Mouse (Mus musculus): Measurements from ENCODE around the gene Trim67. TPM values are rescaled to one million over a fixed set of nuclear protein-coding genes. Genes with fewer than 3 reads are reported as not detected.
A peak's percentile ranks its signal among the peaks of the same experiment; 100 is the strongest.
"Not testable (repeated sequence)": the region's sequence is repeated elsewhere in the genome, so short reads cannot be mapped to it uniquely, and the experiment has no call there.

Trim67 gene
- total RNA-seq, 1 experiment from 2014 or later, result not detected

DNA sequence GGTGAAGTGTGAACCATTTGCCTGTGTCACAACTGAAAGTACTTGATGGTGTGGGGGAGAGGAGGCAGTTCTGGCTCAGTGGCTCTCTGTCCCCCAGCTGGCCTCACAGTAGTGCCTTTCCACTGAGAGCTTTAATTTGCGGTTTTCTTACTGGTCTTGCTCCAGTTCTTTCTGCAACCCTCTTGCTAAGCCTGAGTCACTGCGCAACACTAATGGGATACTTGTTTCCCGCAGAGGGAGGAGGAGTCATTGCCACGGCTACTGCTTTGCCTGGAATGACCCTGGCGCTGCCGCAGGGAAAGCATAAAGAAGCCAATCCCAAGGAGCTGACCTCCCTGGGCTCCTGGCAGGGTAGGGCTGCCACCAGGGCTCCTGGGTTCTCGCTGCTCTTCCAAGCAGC, 33.8 kb downstream of the Trim67 start:
- no peak for ATAC-seq (replicated peaks; ENCODE audit: insufficient number of reproducible peaks, low FRiP score, low TSS enrichment, poor library complexity, severe bottlenecking)

DNA sequence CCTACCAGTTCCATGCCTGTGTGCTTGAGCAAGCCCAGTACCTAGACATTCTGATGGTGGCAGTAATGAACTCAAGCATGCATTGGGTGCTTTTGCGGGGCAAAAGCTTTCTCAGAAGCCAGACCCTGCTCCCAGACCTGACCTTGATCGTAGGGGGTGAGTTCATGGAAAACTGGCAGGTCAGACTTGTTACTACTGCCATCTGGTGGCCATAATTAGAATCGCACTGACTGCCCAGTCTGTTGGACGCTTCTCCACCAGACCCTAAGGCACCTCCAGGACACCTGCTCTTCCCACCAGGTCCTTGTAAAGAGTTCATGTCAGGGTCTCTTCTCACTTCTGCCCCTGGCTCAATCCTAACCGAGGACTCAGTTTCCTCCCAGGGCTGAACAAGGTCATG, 34.5 kb downstream of the Trim67 start:
- 0 out of 2 replicates have a peak, but pooled peaks have one; percentile 40 for ATAC-seq (replicated peaks; ENCODE audit: insufficient number of reproducible peaks, low FRiP score, low TSS enrichment, poor library complexity, severe bottlenecking)

DNA sequence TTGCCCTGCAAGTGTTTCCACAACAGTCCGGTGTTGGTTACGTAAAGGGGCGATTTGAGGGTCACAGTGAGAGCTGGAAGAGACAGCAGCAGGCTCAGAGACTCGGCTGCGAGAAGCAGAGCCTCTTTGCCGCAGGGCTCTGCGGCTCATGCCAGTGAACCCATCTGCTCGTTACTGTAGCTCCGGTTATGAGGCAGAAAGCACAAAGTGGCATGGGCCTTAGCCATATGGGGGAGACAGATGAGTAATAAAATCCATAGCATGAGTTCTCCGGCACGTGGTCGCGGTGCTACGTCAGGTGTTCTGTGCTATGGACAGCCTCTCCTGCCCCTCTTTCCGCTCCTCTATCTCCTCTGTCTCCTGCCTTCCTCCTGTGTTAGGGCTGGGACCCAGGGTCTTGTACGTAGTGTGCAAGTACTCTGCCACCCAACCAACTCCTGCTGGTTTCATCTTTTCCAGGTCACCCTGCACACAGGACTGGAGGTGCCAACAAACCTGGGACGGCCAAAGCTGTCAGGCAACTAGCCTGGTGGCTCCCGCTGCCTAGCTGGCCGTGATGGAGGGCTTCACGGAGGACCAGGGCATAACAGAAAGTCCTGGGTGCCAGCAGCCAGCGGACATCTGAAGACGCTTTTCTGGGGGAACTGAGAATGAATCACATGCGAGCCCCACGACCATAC, 35.8 kb downstream of the Trim67 start:
- ATAC-seq (replicated peaks; ENCODE audit: insufficient number of reproducible peaks, low FRiP score, low TSS enrichment, poor library complexity, severe bottlenecking), result no peak

DNA sequence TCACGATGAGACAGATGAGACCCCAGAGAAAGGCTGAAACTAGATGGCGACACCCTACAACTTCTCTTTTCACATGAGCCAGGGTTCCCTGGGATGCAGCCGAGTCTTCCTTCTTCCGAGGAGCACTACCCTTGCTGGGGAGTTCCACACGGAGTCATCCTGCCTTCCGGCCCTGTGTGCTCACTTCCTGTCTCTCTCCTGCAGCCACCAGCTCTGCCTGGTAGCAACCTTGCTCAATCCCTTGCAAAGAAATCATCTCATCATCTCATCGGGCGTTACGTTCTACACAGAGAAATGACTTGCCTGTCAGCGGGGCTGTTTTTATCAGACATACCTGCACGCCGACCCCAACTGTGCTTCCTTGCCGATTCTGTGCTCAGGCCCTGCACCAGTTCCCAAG, 37.2 kb downstream of the Trim67 start:
- ATAC-seq (replicated peaks; ENCODE audit: insufficient number of reproducible peaks, low FRiP score, low TSS enrichment, poor library complexity, severe bottlenecking), result no peak

DNA sequence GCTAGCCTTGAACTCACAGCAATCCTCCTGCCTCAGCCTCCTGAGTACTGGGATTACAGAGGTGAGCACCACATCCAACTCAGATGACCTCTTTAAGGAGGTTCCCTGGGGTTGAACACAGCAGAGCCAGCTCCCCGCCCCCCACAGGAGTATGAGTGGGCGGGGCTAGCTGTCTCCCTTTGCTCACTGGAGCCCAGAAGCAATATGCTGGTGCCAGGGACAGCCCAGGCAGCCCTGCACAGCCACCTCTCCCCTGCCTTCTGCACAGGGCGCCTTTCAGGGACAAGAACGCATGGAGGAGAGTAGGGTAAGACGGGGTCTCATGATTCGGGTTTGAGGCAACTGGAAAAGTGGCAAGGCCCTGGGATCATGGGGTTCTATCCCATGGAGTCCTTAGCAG, 38.6 kb downstream of the Trim67 start:
- no peak for ATAC-seq (replicated peaks; ENCODE audit: insufficient number of reproducible peaks, low FRiP score, low TSS enrichment, poor library complexity, severe bottlenecking)

DNA sequence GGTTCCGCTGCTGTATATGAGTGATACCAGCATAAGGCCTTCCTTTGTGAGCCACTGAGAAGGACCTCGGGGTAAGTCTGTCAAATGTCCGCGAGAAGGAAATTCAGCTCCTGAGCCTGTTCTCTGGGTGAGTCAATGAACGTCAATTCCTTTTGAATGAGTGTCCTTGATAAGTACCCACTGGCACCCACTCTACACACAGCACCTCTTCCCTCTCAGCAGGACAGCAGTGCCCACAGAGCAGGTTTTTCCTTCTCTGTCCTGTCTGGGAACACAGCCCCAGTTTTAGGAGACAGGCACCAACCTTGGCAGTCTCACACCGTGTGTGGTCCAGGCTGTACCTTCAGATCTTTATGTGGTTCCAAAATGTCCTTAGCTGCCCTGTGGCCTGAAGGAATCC, 39.0 kb downstream of the Trim67 start:
- no peak for ATAC-seq (replicated peaks; ENCODE audit: insufficient number of reproducible peaks, low FRiP score, low TSS enrichment, poor library complexity, severe bottlenecking)

DNA sequence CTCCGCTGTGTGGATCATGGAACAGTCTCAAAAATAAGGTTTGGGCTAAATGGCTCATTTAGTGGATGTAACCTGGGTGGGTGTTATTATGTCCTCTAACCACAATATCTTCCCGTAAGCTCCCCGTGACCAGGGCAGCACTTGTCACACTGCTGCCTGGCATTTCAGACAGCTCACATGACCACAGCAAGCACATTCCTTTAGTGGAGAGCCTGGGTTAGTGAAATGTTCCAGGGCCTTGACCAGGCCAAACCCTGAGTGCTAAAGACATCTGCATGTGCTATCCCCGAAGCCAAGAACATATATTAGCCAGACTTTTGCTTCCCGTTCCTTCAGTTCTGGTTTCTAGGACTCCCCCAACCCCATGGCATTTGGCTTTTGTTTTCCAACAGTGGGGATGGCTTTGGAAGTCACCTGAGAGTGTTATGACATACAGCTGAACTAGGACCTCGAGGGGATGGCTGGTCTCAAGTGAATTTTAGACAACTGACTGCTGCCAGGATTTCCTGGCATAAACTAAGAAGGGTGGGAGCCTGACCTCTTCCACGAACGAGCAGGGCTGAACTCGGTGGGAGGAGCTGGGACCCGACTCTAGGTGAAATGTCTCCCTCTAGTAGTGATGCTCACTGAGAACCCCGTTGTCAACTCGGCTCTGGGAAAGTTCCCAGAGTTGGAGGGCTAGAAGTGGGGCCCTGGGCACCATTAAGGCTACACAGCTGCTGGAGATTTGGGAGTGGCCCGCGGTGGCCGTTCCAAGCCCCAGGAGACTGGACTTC, 40.7 kb downstream of the Trim67 start:
- ATAC-seq (replicated peaks; ENCODE audit: insufficient number of reproducible peaks, low FRiP score, low TSS enrichment, poor library complexity, severe bottlenecking), result no peak

DNA sequence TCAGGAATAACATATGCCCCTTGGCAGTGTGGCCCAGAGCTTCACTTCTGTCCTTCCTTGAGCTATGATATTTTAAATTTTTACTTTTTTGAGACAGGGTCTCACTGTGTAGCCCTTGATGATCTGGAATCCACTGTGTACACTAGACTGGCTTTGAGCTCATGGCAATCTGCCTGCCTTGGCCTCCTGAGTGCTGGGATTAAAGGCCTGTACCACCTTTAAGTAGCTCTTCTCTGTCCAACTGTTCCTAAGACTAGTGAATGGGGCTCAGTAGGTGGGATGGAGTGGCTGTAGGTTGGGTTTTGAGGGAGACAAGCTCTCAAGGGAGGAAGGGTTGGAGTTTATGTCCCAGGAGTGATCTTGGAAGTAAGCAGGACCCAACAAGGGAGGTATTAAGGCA, 43.0 kb downstream of the Trim67 start:
- ATAC-seq (replicated peaks; ENCODE audit: insufficient number of reproducible peaks, low FRiP score, low TSS enrichment, poor library complexity, severe bottlenecking), result no peak

DNA sequence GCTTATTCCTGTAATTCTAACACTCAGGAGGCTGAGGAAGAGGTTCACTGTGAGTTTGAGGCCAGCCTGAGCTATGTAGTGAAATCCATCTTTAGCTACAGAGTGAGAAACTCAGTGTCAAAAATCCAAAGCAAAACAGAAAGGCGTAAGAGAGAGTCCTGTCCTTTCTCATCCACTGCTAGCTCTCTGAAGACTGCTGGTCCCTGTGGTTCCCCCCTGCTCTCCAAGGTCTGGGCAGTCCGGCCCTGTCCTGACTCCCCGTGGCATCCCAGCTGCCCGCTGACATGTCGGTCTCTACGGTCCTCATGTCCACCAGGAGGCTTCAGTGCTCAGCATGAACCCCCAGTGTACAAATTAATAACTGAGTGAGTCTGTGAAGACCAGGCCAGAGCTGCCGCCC, 43.4 kb downstream of the Trim67 start:
- ATAC-seq (replicated peaks; ENCODE audit: insufficient number of reproducible peaks, low FRiP score, low TSS enrichment, poor library complexity, severe bottlenecking), result no peak

DNA sequence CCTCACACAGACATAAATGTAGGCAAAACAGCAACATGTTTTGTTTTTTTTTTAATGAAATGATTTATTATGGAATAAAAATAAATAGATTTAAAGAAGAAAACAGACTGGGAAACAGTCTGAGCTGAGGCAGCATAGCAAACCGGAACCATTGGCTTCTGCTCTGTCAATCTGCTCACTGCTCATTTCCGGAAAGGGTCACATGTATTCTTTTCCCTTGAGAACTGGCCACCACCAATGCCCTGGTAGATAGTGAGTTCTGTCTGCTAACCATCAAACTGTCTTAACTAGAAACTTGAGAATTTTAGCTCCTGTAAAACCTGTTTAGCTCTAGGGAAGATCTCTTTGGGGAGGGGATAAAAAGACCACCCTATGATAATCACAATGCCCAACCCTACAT, 44.0 kb downstream of the Trim67 start:
- ATAC-seq (replicated peaks; ENCODE audit: insufficient number of reproducible peaks, low FRiP score, low TSS enrichment, poor library complexity, severe bottlenecking), result no peak

DNA sequence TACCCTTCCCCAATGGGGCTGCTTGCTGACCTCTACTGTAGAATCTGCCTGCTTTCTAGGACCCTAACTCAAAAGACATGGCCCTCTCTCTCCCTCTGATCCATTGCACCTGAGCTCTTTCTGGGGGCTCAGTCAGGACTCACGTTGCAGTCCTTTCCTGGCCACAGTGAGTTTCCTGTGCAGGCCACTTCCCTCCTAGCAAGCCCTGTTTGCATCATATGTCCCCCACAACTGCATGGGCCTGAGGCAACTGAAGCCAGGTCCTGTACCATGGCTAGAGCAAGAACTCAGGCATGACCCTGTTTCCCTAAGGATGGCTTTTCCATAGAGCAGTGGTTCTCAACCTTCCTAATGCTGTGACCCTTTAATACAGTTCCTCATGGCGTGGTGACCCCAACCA, 45.1 kb downstream of the Trim67 start:
- no peak for ATAC-seq (replicated peaks; ENCODE audit: insufficient number of reproducible peaks, low FRiP score, low TSS enrichment, poor library complexity, severe bottlenecking)

DNA sequence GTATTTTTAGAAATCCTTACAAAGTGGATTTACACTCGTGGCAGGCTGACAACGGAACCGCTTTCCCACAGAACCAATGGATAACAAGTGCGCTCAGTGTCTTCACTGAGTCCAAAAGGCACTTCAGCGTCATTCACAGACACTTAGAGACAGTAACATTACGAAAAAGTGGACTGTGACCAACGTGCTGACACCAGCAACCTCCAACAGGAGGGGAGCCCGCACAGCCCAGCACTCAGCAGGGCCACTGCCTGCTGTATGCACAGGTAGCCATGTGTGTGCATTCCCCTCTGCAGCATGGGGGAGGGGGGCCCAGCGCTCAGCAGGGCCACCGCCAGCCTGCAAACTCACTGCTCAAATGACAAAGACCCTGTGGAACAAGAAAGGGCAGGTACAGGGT, 46.5 kb downstream of the Trim67 start:
- ATAC-seq (replicated peaks; ENCODE audit: insufficient number of reproducible peaks, low FRiP score, low TSS enrichment, poor library complexity, severe bottlenecking), result no peak

DNA sequence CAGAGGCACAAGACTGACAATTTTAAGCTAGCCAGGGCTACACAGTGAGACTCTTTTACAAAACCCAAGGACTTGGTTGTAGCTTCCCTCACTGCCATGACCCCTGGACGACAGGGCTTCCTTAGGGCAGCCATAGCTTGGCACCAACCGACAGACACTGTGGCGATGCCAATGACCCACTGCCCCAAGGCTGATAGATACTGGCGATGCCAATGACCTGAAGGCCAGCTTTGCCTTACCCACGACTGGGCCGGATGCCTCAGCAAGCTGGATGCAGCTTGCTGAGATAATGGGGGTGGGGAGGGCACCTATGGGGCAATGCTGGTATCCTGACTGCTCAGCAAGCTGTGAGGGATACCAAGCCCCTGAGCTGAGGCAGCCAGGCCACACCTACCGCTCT, 48.0 kb downstream of the Trim67 start:
- ATAC-seq (replicated peaks; ENCODE audit: insufficient number of reproducible peaks, low FRiP score, low TSS enrichment, poor library complexity, severe bottlenecking), result no peak

DNA sequence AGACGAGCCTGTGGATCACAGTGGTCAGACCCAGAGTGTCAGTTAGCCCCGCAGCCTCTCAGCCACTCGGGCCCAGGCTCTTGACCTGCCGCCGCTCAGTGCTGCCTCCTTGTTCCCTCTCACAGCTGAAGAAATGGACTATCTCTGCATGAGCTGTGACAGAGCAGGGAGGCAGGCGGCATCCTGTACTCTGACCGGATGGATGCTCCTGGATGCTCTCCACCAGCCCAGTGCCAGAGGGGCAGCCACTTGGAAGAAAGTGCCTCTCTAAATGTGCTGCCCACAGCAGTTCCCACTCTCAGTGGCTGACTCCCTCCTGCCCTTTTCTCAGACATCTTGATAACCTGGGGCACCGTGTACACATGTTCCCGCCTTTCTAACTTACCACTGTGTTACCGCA, 48.9 kb downstream of the Trim67 start:
- no peak for ATAC-seq (replicated peaks; ENCODE audit: insufficient number of reproducible peaks, low FRiP score, low TSS enrichment, poor library complexity, severe bottlenecking)

DNA sequence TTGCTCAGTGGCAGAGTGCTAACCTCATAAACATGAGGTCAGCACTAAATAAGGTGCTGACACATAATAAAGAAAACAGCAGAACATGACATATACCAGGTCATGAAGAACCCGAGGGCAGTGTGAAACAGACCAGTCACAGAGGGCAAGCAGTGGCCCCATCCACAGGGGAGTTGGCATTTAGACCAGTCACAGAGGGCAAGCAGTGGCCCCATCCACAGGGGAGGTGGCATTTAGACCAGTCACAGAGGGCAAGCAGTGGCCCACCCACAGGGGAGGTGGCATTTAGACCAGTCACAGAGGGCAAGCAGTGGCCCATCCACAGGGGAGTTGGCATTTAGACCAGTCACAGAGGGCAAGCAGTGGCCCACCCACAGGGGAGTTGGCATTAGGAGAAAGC, 50.0 kb downstream of the Trim67 start:
- ATAC-seq (replicated peaks; ENCODE audit: insufficient number of reproducible peaks, low FRiP score, low TSS enrichment, poor library complexity, severe bottlenecking), result not testable (repeated sequence)

DNA sequence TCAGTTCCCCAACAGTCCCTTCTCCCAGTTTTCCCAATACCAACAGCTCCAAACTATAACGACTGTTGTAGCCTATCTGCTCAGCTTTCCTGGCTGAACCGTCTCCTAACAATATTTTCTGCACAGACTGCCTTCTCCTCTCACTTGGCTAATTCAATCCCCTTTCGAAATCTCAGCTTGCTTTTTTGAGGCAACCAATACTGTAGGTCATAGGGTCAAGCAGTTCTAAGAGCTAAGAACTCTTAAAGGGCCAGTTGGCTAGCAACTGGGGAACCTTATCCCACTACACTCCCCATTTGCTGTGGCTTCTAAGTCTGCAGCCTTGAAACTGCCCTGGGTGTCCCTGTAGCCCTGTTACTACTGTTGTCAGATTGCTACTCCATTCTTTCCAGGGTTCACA, 52.2 kb downstream of the Trim67 start:
- ATAC-seq (replicated peaks; ENCODE audit: insufficient number of reproducible peaks, low FRiP score, low TSS enrichment, poor library complexity, severe bottlenecking), result no peak

DNA sequence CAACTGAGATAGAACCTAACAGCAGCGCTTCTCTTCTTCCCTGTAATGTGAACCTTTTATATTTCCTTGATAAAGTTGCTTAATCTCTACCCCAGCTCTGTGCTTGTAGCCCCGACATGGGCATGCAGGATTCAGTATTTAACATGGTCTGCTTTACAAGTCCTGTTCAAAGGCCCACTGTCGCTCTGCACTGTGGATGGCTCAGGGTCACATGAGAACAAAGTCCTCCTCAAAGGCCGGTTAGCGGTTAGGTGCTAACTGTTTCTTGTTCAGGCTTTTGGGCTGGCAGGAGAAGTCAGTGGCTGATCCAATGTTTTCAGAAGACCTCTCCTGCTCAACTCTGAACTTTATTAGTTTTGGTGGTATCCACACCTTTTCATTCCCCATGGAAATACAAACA, 52.7 kb downstream of the Trim67 start:
- no peak for ATAC-seq (replicated peaks; ENCODE audit: insufficient number of reproducible peaks, low FRiP score, low TSS enrichment, poor library complexity, severe bottlenecking)

DNA sequence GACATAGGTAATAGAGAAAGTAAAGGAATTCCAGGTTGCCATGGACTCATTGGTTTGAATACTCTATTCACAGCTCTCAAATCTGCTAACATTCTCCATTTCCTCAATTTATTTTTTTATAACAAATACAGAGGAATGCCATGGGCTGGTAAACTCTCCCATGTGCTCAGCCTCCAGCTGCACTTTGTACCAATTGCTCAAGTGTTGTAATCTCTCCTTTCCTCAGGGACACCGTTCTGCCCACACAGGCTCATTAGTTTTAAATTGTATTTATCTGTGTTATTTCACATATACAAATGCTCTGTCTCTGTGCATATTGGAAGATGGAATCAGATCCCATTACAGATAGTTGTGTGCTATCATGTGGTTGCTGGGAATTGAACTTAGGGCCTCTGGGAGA, 60.6 kb downstream of the Trim67 start:
- no peak for ATAC-seq (replicated peaks; ENCODE audit: insufficient number of reproducible peaks, low FRiP score, low TSS enrichment, poor library complexity, severe bottlenecking)

DNA sequence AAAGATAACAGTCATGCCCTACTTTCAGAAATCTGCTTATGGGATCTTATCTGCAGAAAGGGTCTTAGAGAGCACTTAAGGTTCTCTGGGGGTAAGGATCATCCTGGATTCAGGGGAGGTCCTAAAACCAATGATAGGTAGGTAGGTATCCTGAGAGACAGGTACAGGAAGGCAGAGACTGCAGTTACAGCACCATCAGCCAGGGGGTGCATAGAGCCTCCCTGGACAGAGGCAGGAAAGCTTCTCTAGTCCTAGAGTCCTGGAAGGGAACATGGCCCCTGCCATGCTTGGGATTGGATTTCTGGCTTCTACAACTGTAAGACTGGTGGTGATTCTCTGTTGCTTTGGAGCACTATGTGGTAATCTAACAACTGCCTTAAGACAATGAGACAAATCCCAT, 66.6 kb downstream of the Trim67 start:
- 0 out of 2 replicates have a peak, but pooled peaks have one; percentile 29 for ATAC-seq (replicated peaks; ENCODE audit: insufficient number of reproducible peaks, low FRiP score, low TSS enrichment, poor library complexity, severe bottlenecking)

DNA sequence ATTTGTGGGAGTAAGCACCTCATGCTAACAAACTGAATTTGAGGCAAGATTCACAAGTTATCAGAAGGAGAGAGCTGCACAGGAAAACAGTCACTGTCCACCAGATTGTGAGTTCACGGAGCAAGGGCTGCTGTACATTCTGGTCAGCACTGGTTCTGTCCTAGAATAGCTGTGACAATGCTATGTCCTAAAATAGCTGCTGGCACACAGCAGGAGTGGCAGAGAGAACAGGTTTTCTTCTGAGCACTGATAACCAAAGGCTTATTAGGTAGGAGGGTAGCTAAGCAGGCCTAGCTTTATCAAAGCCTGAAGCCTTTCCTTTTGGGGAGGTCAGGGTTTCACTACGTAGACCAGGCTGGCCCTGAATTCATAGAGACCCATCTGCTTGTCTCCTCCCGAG, 67.3 kb downstream of the Trim67 start:
- ATAC-seq (replicated peaks; ENCODE audit: insufficient number of reproducible peaks, low FRiP score, low TSS enrichment, poor library complexity, severe bottlenecking), result no peak

Data from monocyte, adult 5-6 weeks (primary cell).